11 mouse cellular contexts compared by ENCODE assay signal in the genomic region with DNA sequence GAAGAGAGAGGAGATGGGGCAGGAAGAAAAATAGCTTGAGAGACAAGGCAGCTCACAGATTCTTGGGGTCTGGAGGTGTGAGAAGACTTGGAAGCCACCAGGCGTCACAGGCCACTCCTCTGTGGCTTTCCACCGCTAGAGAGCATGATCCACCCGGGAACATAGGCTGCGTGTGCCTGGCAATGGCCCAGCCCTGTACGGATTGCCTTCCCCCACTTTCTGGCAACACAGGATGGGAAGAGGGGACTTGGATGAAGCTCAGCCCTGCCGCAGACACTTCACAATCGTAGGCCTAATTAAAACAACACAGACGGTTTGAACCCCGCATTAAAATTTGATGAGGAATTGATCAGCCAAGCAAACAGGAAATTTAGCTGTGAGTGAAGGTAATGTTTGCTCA.
A peak's percentile ranks its signal among the peaks of the same experiment; 100 is the strongest.
DNase-seq lines count a peak whose midpoint lies in the region; ATAC-seq and TF ChIP-seq lines count a peak whose summit lies in the region.
"Had no signal": no experiment of that assay in that cellular context is flagged by ENCODE, and none has a peak within 500 bp of the region (broad histone marks: within the 10 kb centered on the region; RNA-seq: fewer than 3 reads in every experiment).

No protein-coding gene starts in this region.

- DNase-seq in cerebellum, postnatal 10 days: peak; percentile 59 to 61
- peak; percentile 2 for DNase-seq in lung, postnatal 10 days
- DNase-seq in lung, postnatal 36 days: no peak
- DNase-seq in layer of hippocampus, adult 2 months (ENCODE audit: low spot score in 2 of 2): peak; percentile 75 to 81
- peak; percentile 30 for DNase-seq in midbrain, postnatal 0 days (ENCODE audit: low spot score)
- no peak for DNase-seq in testis, postnatal 10 days (ENCODE audit: low spot score)
- DNase-seq: heart, adult 11 months; liver, postnatal 0 days had no signal

- no peaks in the 10 kb centered on the region for H3K9me3 ChIP-seq in midbrain, postnatal 0 days (ENCODE audit: low read length)
- H3K9me3 ChIP-seq: limb, embryonic 10.5 days had no signal

- TF ChIP-seq CTCF in layer of hippocampus, adult 2 months (conservative IDR thresholded peaks at IDR 0.05): peak; percentile 70
- TF ChIP-seq CTCF in midbrain, postnatal 0 days (IDR thresholded peaks at IDR 0.05): peak; percentile 42

- H3K27me3 ChIP-seq in midbrain, postnatal 0 days (ENCODE audit: insufficient read depth, low read length): no peaks in the 10 kb centered on the region

- H3K4me3 ChIP-seq in layer of hippocampus, adult 2 months: no peak overlapping the region
- H3K4me3 ChIP-seq in midbrain, postnatal 0 days (ENCODE audit: low read depth, low read length): no peak overlapping the region
- H3K4me3 ChIP-seq: limb, embryonic 10.5 days had no signal

- H3K4me2 ChIP-seq in midbrain, postnatal 0 days (ENCODE audit: low read depth, low read length, poor library complexity, severe bottlenecking): no peak overlapping the region

- H3K27ac ChIP-seq in layer of hippocampus, adult 2 months: peak overlapping the region; percentile 16; the same call in 1 of the 2 replicates
- no peak overlapping the region for H3K27ac ChIP-seq in midbrain, postnatal 0 days (ENCODE audit: low read depth, low read length)
- H3K27ac ChIP-seq: limb, embryonic 10.5 days had no signal

- ATAC-seq in cerebellum, adult (ENCODE audit: insufficient number of reproducible peaks, low FRiP score, low TSS enrichment): no peak
- no peak for ATAC-seq in midbrain, postnatal 0 days (ENCODE audit: low FRiP score)
- no peak for ATAC-seq in monocyte, adult 5-6 weeks (replicated peaks; ENCODE audit: insufficient number of reproducible peaks, low FRiP score, low TSS enrichment, poor library complexity, severe bottlenecking)
- ATAC-seq: liver, postnatal 0 days had no signal

- no peaks in the 10 kb centered on the region for H3K36me3 ChIP-seq in midbrain, postnatal 0 days (ENCODE audit: insufficient read depth, low read length)
- H3K36me3 ChIP-seq: limb, embryonic 10.5 days had no signal

- WGBS in midbrain, postnatal 0 days: 42% methylated on average over 9 of the region's 9 CpGs

- no peaks in the 10 kb centered on the region for H3K4me1 ChIP-seq in midbrain, postnatal 0 days (ENCODE audit: insufficient read depth, low read length)

- H3K9ac ChIP-seq in midbrain, postnatal 0 days (replicated peaks; ENCODE audit: low read length, poor library complexity, severe bottlenecking): no peak overlapping the region
- H3K9ac ChIP-seq: liver, postnatal 0 days had no signal

Comparison
In these comparisons a context has a peak if more than half of its experiments do, and no peak if none do; other contexts are left out.
1. DNase-seq: peak in cerebellum, postnatal 10 days (2 of 2), lung, postnatal 10 days (single experiment), layer of hippocampus, adult 2 months (2 of 2) and midbrain, postnatal 0 days (single experiment); none in lung, postnatal 36 days (single experiment) and testis, postnatal 10 days (single experiment).